Mouse (Mus musculus): ENCODE measurements around the gene Eln. TPM values are rescaled to one million over a fixed set of nuclear protein-coding genes. Genes with fewer than 3 reads are reported as not detected.

Gene Eln
- polyA plus RNA-seq, 1 experiment from 2014 or later: 570 TPM

DNA sequence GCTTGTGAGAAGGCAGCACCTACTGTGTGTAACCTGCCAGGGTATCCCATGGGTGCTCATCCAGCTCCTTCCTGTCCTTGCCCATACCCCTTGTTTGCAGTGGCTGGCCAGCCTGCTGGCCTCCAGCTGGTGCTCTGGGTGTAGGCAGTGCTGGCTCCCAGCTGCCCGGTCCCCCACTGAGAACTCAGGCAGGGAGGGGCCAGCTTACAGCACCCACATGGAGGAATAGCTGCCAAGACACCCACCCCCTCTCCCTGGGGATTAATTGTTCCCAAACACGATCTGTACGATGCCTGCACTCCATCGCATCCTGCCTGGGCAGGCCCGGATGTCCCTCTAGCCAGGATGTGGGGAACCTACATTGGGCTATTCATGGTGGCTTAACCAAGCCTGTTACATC lies 13.1 kb downstream of the Eln start:
- H3K9me3 ChIP-seq (ENCODE audit: control insufficient read depth, low read length): no peaks in the 10 kb centered on the region
- 56% methylated on average over 5 of the region's 5 CpGs for WGBS
- H3K9ac ChIP-seq (ENCODE audit: low read length): no peak overlapping the region
- H3K27ac ChIP-seq (ENCODE audit: low read length): no peak overlapping the region
- peaks cover 2% of the 10 kb centered on the region; the same call in 1 of the 2 replicates for H3K36me3 ChIP-seq (ENCODE audit: control insufficient read depth, insufficient read depth, low read length)
- H3K4me3 ChIP-seq (ENCODE audit: low read length): no peak overlapping the region
- no peak for ATAC-seq (ENCODE audit: low read depth)
- no peaks in the 10 kb centered on the region for H3K27me3 ChIP-seq (ENCODE audit: control insufficient read depth, insufficient read depth, low read depth, low read length)
- no peaks in the 10 kb centered on the region for H3K4me1 ChIP-seq (replicated peaks; ENCODE audit: control insufficient read depth, insufficient read depth, low read length)
- no peak overlapping the region for H3K4me2 ChIP-seq (ENCODE audit: low read depth, low read length)

DNA sequence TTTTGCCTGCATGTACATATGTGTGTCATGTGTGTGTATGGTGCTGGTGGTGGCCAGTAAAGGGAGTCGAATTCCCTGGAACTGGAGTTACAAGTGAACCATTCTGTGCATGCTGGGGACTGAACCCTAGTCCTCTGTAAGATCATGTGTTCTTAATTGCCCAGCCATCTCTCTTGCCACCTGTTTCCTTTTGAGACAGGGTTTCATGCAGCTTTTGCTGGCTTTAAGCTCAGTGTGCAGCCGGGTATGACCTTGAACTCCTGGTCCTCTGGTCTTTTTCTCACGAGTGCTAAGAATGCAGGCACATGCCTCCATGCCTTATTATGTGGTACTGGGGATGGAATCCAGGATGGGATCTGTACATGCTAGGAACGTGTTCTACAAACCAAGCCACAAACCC lies 13.9 kb downstream of the Eln start:
- Histone ChIP-seq H3K27me3 (ENCODE audit: control insufficient read depth, insufficient read depth, low read depth, low read length) (no peaks in the 10 kb centered on the region), H3K9me3 (ENCODE audit: control insufficient read depth, low read length) (no peaks in the 10 kb centered on the region), H3K4me1 (replicated peaks; ENCODE audit: control insufficient read depth, insufficient read depth, low read length) (no peaks in the 10 kb centered on the region), H3K27ac (ENCODE audit: low read length) (no peak overlapping the region), H3K9ac (ENCODE audit: low read length) (no peak overlapping the region), H3K4me3 (ENCODE audit: low read length) (no peak overlapping the region), H3K4me2 (ENCODE audit: low read depth, low read length) (no peak overlapping the region), H3K36me3 (ENCODE audit: control insufficient read depth, insufficient read depth, low read length) (peaks cover 2% of the 10 kb centered on the region; the same call in 1 of the 2 replicates)
- WGBS: 73% methylated on average over 4 of the region's 4 CpGs
- ATAC-seq (ENCODE audit: low read depth): no peak

DNA sequence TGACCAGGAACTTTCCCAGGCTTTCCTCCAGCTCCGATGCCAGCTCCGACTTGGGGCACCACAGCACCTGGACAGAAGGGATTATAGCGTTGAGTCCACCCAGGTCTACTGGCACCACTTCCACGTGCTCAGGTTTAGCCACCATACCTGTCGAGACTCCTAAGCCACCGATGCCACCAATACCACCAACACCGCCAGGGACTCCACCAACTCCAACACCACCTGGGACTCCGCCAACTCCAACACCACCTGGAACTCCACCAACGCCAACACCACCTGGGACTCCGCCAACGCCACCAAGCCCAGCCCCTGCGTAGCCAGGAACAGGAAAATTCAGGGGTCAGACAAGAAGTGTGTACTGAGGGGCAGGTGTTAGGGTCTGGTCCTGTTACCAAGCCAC lies 18.0 kb downstream of the Eln start:
- Histone ChIP-seq H3K36me3 (ENCODE audit: control insufficient read depth, insufficient read depth, low read length) (peaks cover 2% of the 10 kb centered on the region; the same call in 1 of the 2 replicates), H3K4me3 (ENCODE audit: low read length) (no peak overlapping the region), H3K4me2 (ENCODE audit: low read depth, low read length) (no peak overlapping the region), H3K27ac (ENCODE audit: low read length) (no peak overlapping the region), H3K9me3 (ENCODE audit: control insufficient read depth, low read length) (no peaks in the 10 kb centered on the region), H3K9ac (ENCODE audit: low read length) (no peak overlapping the region), H3K27me3 (ENCODE audit: control insufficient read depth, insufficient read depth, low read depth, low read length) (no peaks in the 10 kb centered on the region), H3K4me1 (replicated peaks; ENCODE audit: control insufficient read depth, insufficient read depth, low read length) (no peaks in the 10 kb centered on the region)
- no peak for ATAC-seq (ENCODE audit: low read depth)
- WGBS: 92% methylated on average over 12 of the region's 12 CpGs

DNA sequence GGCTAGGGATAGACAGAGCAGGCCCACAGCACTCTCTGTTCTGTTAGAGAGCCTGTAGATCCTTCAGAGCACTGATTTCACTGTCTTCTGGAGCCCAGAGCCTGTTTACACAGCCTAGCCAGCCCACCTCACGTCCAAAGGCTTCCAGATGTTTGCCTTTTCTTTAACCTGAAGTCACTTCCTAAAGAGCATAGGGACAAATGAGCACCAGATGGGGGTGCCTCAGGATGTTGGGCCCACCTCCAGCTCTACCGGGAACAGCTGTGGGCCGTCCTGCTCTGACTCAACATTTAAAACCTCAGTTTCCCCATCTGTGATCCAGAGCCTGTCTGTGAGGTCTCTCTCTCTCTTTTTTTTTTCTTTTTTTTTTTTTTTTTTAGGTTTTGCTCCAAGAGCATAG lies 18.6 kb downstream of the Eln start:
- no peak overlapping the region for H3K27ac ChIP-seq (ENCODE audit: low read length)
- no peak overlapping the region for H3K9ac ChIP-seq (ENCODE audit: low read length)
- H3K9me3 ChIP-seq (ENCODE audit: control insufficient read depth, low read length): no peaks in the 10 kb centered on the region
- no peaks in the 10 kb centered on the region for H3K36me3 ChIP-seq (ENCODE audit: control insufficient read depth, insufficient read depth, low read length)
- no peaks in the 10 kb centered on the region for H3K4me1 ChIP-seq (replicated peaks; ENCODE audit: control insufficient read depth, insufficient read depth, low read length)
- 60% methylated on average over 3 of the region's 3 CpGs for WGBS
- no peak overlapping the region for H3K4me2 ChIP-seq (ENCODE audit: low read depth, low read length)
- no peak for ATAC-seq (ENCODE audit: low read depth)
- H3K27me3 ChIP-seq (ENCODE audit: control insufficient read depth, insufficient read depth, low read depth, low read length): no peaks in the 10 kb centered on the region
- no peak overlapping the region for H3K4me3 ChIP-seq (ENCODE audit: low read length)

DNA sequence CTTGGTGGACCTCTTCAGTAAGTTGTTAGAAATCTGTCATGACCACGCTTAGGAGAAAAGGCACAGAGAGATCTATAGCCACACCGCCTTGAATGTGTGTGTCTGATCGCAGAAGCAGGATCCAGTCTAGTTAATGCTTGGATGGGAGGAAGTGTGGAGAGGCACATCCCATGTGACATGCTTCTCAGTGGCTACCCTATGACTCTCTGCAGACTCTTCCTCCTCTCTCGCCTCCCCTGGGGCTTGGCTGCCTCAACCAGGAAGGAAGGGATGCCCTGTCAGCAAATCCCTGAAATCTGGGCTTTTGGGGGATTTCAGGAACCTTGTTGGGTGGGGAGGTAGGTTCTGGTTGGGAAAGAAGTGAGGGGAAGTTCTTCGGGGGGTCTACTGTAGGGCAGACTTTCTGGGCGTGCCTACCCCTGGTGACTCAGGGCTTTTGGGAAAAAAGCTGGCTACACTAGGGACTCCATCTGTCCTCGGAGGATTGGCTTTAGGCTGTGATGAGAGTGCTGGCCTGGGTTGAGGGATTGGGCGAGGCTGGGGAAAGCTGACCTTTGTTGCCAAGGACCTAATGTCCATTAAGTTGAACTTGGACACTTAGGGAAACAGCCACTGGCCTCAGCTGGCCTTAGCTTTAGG lies 20.0 kb downstream of the Eln start:
- Histone ChIP-seq H3K9ac (ENCODE audit: low read length) (no peak overlapping the region), H3K4me1 (replicated peaks; ENCODE audit: control insufficient read depth, insufficient read depth, low read length) (no peaks in the 10 kb centered on the region), H3K4me2 (ENCODE audit: low read depth, low read length) (no peak overlapping the region), H3K4me3 (ENCODE audit: low read length) (no peak overlapping the region), H3K27ac (ENCODE audit: low read length) (no peak overlapping the region), H3K36me3 (ENCODE audit: control insufficient read depth, insufficient read depth, low read length) (no peaks in the 10 kb centered on the region), H3K27me3 (ENCODE audit: control insufficient read depth, insufficient read depth, low read depth, low read length) (no peaks in the 10 kb centered on the region), H3K9me3 (ENCODE audit: control insufficient read depth, low read length) (no peaks in the 10 kb centered on the region)
- WGBS: 77% methylated on average over 8 of the region's 8 CpGs
- ATAC-seq (ENCODE audit: low read depth): no peak

DNA sequence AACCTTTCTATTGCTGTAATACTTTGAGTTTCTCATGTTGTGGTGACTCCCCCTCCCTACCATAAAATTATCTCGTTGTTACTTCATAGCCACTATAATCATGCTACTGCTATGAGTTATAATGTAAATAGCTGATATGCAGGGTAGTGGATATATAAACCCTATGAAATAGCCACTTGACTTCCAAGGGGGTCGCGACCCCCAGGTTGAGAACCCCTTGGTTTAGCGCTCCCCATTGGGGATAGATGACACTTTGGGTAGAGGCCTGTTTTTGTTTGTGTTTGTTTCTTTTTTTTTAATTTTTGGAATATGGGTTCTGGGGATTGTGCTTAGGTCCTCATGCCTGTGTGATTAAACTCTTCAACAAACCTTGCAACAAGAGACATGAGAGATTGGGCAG lies 21.8 kb downstream of the Eln start:
- H3K4me3 ChIP-seq (ENCODE audit: low read length): no peak overlapping the region
- WGBS: 54% methylated on average over 4 of the region's 4 CpGs
- H3K27ac ChIP-seq (ENCODE audit: low read length): no peak overlapping the region
- no peak overlapping the region for H3K4me2 ChIP-seq (ENCODE audit: low read depth, low read length)
- no peaks in the 10 kb centered on the region for H3K27me3 ChIP-seq (ENCODE audit: control insufficient read depth, insufficient read depth, low read depth, low read length)
- no peaks in the 10 kb centered on the region for H3K4me1 ChIP-seq (replicated peaks; ENCODE audit: control insufficient read depth, insufficient read depth, low read length)
- H3K36me3 ChIP-seq (ENCODE audit: control insufficient read depth, insufficient read depth, low read length): no peaks in the 10 kb centered on the region
- no peak for ATAC-seq (ENCODE audit: low read depth)
- no peaks in the 10 kb centered on the region for H3K9me3 ChIP-seq (ENCODE audit: control insufficient read depth, low read length)
- no peak overlapping the region for H3K9ac ChIP-seq (ENCODE audit: low read length)

DNA sequence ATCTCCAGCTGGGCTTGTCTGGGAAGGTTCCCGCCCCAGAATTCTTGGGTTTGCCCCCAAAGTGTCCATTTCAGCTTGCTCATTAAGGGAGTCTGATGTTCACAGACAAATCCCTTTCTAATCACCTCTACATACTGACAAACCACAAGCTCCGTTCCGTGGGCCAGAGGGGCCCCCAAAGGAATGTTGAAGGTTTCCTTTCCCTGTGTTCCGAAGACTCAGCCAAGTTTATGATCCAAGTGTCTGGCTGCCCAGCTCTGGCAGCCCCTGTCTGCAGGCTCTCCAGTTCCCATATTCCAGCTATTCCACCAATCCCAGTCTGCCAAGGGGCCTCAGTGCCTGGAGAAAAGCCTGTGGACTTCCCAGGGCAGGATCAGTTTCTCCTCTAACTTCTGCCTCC lies 27.1 kb downstream of the Eln start:
- Histone ChIP-seq H3K9ac (ENCODE audit: low read length) (no peak overlapping the region), H3K4me3 (ENCODE audit: low read length) (no peak overlapping the region), H3K4me2 (ENCODE audit: low read depth, low read length) (no peak overlapping the region), H3K27ac (ENCODE audit: low read length) (no peak overlapping the region), H3K36me3 (ENCODE audit: control insufficient read depth, insufficient read depth, low read length) (peaks cover 5% of the 10 kb centered on the region; the same call in 1 of the 2 replicates), H3K4me1 (replicated peaks; ENCODE audit: control insufficient read depth, insufficient read depth, low read length) (no peaks in the 10 kb centered on the region), H3K9me3 (ENCODE audit: control insufficient read depth, low read length) (no peaks in the 10 kb centered on the region), H3K27me3 (ENCODE audit: control insufficient read depth, insufficient read depth, low read depth, low read length) (no peaks in the 10 kb centered on the region)
- 0 out of 2 replicates have a peak, but pooled peaks have one; percentile 8 for ATAC-seq (ENCODE audit: low read depth)
- WGBS: 28% methylated on average over 4 of the region's 4 CpGs

DNA sequence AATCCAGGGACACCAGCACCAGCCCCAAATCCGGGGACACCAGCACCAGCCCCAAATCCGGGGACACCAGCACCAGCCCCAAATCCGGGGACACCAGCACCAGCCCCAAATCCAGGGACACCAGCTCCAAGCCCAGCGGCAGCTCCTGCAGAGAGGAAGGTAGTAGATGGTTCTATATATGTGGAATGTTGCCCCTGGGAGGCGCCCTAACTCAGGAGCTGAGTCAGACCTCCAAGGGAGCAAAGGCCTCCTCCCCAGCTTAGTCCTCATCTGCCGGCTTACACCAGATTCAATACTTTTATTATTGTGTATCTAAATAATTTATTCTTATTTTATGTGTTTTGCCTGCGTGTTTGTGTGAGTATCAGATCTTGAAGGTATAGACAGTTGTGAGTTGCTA lies 36.0 kb downstream of the Eln start:
- Histone ChIP-seq H3K9me3 (ENCODE audit: control insufficient read depth, low read length) (no peaks in the 10 kb centered on the region), H3K27me3 (ENCODE audit: control insufficient read depth, insufficient read depth, low read depth, low read length) (no peaks in the 10 kb centered on the region), H3K4me3 (ENCODE audit: low read length) (no peak overlapping the region), H3K36me3 (ENCODE audit: control insufficient read depth, insufficient read depth, low read length) (peaks cover 11% of the 10 kb centered on the region), H3K4me1 (replicated peaks; ENCODE audit: control insufficient read depth, insufficient read depth, low read length) (peaks cover 5% of the 10 kb centered on the region; the same call in 1 of the 2 replicates), H3K9ac (ENCODE audit: low read length) (no peak overlapping the region), H3K4me2 (ENCODE audit: low read depth, low read length) (no peak overlapping the region), H3K27ac (ENCODE audit: low read length) (no peak overlapping the region)
- WGBS: 55% methylated on average over 7 of the region's 7 CpGs
- no peak for ATAC-seq (ENCODE audit: low read depth)

DNA sequence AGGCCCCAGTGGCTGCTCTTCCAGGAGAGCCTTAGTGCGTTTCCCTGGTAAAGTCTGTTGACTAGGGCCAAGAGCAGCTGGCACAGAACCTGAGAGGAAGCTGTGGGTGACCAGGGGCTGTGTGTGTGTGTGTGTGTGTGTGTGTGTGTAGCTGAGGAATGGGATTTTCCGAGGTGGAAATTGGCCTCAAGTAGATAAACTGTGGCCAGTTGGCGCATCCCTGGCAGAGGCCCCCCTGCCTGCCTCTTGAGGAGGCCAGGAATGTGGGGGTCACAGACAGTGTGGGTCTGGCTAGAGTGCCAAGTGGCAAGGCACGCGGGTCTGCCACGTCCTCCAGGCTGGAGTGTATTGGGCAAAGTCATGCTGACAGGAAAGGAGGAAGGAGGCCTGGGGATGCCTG lies 37.8 kb downstream of the Eln start:
- Histone ChIP-seq H3K4me3 (ENCODE audit: low read length) (no peak overlapping the region), H3K4me1 (replicated peaks; ENCODE audit: control insufficient read depth, insufficient read depth, low read length) (peaks cover 5% of the 10 kb centered on the region; the same call in 1 of the 2 replicates), H3K27me3 (ENCODE audit: control insufficient read depth, insufficient read depth, low read depth, low read length) (no peaks in the 10 kb centered on the region), H3K27ac (ENCODE audit: low read length) (no peak overlapping the region), H3K9me3 (ENCODE audit: control insufficient read depth, low read length) (no peaks in the 10 kb centered on the region), H3K9ac (ENCODE audit: low read length) (no peak overlapping the region), H3K4me2 (ENCODE audit: low read depth, low read length) (no peak overlapping the region), H3K36me3 (ENCODE audit: control insufficient read depth, insufficient read depth, low read length) (peaks cover 11% of the 10 kb centered on the region)
- 38% methylated on average over 6 of the region's 6 CpGs for WGBS
- 0 out of 2 replicates have a peak, but pooled peaks have one; percentile 18 for ATAC-seq (ENCODE audit: low read depth)

DNA sequence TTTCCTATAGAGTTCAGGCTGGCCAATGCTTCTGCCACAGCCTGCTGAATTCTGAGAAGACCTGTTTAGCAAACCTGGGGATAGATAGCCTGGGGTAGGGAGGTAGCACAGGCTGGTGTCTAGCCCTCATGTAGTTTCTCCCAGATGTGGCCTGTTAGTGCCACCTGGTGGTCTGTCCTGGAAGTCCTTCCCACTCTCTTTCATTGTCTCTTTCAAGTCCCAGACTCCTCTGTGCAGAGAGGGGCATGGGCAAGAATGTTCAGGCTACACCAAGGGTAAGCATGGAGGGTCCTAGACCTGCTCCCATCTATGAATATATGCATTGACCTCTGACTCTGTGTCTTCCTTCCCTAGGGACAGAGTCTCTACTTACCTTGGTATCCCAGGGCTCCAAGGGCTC lies 43.0 kb downstream of the Eln start:
- Histone ChIP-seq H3K27ac (ENCODE audit: low read length) (no peak overlapping the region), H3K27me3 (ENCODE audit: control insufficient read depth, insufficient read depth, low read depth, low read length) (no peaks in the 10 kb centered on the region), H3K36me3 (ENCODE audit: control insufficient read depth, insufficient read depth, low read length) (peaks cover 2% of the 10 kb centered on the region; the same call in 1 of the 2 replicates), H3K4me3 (ENCODE audit: low read length) (no peak overlapping the region), H3K4me2 (ENCODE audit: low read depth, low read length) (no peak overlapping the region), H3K4me1 (replicated peaks; ENCODE audit: control insufficient read depth, insufficient read depth, low read length) (no peaks in the 10 kb centered on the region), H3K9ac (ENCODE audit: low read length) (no peak overlapping the region), H3K9me3 (ENCODE audit: control insufficient read depth, low read length) (no peaks in the 10 kb centered on the region)
- peak; percentile 53 for ATAC-seq (ENCODE audit: low read depth)

Measured in lung, embryonic 16.5 days (tissue).